Mouse (Mus musculus): ENCODE measurements at regions not wholly inside any gene's neighbourhood (a gene's known extent, or its start where the extent isn't known, plus 50 kb on each side); places are given as distances from the start of the nearest gene placed in this dataset.

DNA sequence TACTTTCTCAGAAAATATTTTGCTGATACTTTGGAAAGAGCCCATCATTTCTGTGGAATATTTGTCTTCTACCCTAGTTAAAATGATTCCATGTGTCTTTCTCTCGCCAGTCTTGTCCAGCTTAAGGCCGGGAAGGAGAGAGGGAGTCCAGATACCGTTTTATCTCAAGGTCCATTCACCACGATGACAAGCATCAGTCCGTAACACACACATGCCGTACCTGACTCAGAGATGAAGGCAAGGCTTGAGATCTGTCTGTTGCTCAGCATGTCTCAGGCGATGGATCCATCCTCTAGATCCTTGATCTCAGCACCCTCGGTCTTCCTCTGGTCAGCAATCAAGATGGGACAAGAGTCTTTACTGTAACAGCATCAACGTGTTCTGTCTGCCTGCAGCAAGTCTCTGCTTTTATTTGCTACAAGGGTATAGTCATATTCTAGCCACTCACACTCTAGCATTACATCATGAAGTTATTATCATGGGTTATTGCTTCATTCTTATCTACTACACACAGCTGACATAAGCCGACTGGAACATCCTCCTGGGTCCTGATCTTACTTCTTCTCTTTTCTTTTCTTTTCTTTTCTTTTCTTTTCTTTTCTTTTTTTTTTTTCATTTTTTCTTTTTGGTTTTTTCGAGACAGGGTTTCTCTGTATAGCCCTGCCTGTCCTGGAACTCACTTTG, 64.9 kb upstream of the Tmem164 start:
- H3K4me3 ChIP-seq, result no peak overlapping the region
- no peak overlapping the region for H3K27ac ChIP-seq
- no peak for DNase-seq (ENCODE audit: low spot score in 2 of 2)
- no peak for TF ChIP-seq CTCF (conservative IDR thresholded peaks at IDR 0.05)

DNA sequence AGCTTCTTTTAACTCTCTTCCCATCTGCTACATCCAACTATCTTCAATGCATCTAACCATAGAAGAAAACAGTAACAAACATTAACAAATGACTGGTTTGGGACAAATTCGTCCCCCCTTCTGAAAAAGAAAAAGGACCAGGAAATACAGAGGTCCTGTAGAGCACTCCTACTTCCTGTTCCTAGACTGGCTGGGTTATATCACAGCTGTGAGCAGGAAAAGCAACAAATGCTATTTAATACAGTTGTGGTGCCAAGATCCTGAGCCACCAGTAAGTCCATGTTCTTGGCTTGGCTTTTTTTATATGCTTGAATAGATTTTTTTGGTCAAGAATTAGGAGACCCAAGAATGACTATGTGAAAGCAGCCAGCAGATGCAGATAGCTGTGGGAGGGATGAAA, 62.8 kb upstream of the Tmem164 start:
- no peak for TF ChIP-seq CTCF (conservative IDR thresholded peaks at IDR 0.05)
- no peak for DNase-seq (ENCODE audit: low spot score in 2 of 2)
- no peak overlapping the region for H3K4me3 ChIP-seq
- no peak overlapping the region for H3K27ac ChIP-seq

DNA sequence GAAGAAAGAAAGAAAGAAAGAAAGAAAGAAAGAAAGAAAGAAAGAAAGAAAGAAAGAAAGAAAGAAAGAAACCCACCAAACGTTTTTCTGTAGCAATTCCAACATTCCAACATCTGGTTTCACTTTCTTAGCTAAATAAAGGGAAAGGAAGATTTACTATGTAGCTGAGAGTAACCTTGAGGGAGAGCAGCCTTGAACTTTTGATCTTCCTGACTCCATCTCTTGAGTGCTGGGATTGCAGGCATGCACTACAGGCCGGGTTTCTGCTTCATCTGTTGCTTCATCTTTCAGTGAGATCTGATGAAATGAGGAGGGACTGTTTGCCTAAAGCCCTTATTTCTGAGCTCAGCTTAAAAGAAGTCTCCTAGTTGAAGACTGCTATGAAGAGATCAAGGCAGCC, 57.8 kb upstream of the Tmem164 start:
- TF ChIP-seq CTCF (conservative IDR thresholded peaks at IDR 0.05), result no peak
- H3K4me3 ChIP-seq, result no peak overlapping the region
- no peak overlapping the region for H3K27ac ChIP-seq
- DNase-seq (ENCODE audit: low spot score in 2 of 2), result no peak

DNA sequence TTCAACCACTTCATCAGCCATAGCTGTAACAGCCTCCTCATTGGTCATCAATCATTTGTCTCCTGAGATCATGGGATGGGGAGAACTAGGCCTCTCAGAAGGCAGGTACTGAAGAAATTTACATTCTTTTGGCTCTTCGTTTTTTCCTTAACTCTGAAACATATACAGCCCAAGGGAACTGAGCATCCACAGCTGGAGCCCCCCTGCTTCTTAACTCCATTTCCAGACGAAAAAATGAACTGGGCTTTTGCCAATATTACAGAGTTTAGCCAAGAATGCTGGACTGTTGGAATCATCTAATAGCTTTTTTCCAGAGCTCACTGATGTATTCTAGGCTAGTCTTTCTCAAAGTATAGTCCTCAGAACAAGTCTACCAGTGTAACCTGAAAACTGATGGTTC, 57.3 kb upstream of the Tmem164 start:
- TF ChIP-seq CTCF (conservative IDR thresholded peaks at IDR 0.05), result no peak
- Histone ChIP-seq H3K4me3 (no peak overlapping the region), H3K27ac (no peak overlapping the region)
- DNase-seq (ENCODE audit: low spot score in 2 of 2), result no peak
